Mouse (Mus musculus) neutrophil, adult 59 days (primary cell): ENCODE results near the gene Zfp536. TPM values are rescaled to one million over a fixed set of nuclear protein-coding genes. Genes with fewer than 3 reads are reported as not detected.

Experiments
- total RNA-seq, 2 experiments: library from RNA; stranded (reverse); gene quantifications; 1 replicate in 1 of 2; 2 replicates in 1 of 2; pipeline ENCODE4 v1.2.4; 2023

Gene Zfp536
- not detected for total RNA-seq

GRCm38 (mm10) chr7:37773312-37773702 is at the start of gene Zfp536:
Gene Zfp536 (minus strand): TSS chr7:37773641.

Other genes with a start within 250 kb of the Zfp536 start
- 10 to 100 TPM; 15.0 to 17.1 TPM for gene Uri1, start 249.9 kb upstream of the Zfp536 start, total RNA-seq